Mouse (Mus musculus): Measurements from ENCODE around the gene Gm43064. TPM values are rescaled to one million over a fixed set of nuclear protein-coding genes. Genes with fewer than 3 reads are reported as not detected.

Gene Gm43064
- polyA plus RNA-seq, 1 experiment from 2014 or later = 0.70 TPM

- ATAC-seq (ENCODE audit: low read depth) = no peak
- no peaks in the 10 kb centered on the region for H3K4me1 ChIP-seq (ENCODE audit: control insufficient read depth, low read depth, low read length)
Measured at GRCm38 (mm10) chr3:103872663-103873098, 63.3 kb downstream of the Gm43064 start.

DNA sequence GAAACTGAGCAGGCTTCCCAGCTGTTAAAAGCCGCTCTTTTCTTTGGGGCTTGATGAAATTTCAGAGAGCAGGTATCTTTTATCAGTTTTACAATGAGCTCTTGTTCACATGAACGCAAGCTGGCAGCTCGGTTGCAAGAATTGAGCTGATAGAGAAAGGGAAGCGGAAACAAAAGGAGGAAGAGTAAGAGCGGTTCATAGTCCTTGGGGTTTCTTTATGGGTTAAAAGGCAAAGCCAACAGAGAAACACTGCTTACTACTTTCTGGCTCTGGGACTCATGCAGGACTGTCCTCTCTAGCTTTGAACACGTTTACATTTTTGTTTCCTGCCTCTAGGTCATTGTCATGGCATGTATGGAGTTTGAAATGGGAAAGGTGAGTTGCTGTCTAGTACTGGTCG is 65.0 kb downstream of the Gm43064 start:
- Histone ChIP-seq H3K4me1 (ENCODE audit: control insufficient read depth, low read depth, low read length) (no peaks in the 10 kb centered on the region), H3K36me3 (ENCODE audit: control insufficient read depth, insufficient read depth) (no peaks in the 10 kb centered on the region; the same call in 1 of the 2 replicates), H3K9ac (ENCODE audit: low read depth, low read length) (no peak overlapping the region), H3K9me3 (replicated peaks; ENCODE audit: control insufficient read depth, low read length) (no peaks in the 10 kb centered on the region), H3K27ac (ENCODE audit: low read length) (no peak overlapping the region), H3K4me2 (ENCODE audit: low read depth, low read length) (no peak overlapping the region), H3K4me3 (ENCODE audit: low read depth, low read length) (no peak overlapping the region), H3K27me3 (ENCODE audit: control insufficient read depth, insufficient read depth, low read depth, low read length) (no peaks in the 10 kb centered on the region)
- 31% methylated on average over 7 of the region's 7 CpGs for WGBS (ENCODE audit: insufficient replicate concordance)
- no peak for ATAC-seq (ENCODE audit: low read depth)

More at GRCm38 (mm10) chr3:103872663-103873098, 63.3 kb downstream of the Gm43064 start:
- Histone ChIP-seq H3K4me3 (ENCODE audit: low read depth, low read length) (no peak overlapping the region), H3K4me2 (ENCODE audit: low read depth, low read length) (no peak overlapping the region), H3K9ac (ENCODE audit: low read depth, low read length) (no peak overlapping the region), H3K9me3 (replicated peaks; ENCODE audit: control insufficient read depth, low read length) (no peaks in the 10 kb centered on the region), H3K27ac (ENCODE audit: low read length) (no peak overlapping the region), H3K27me3 (ENCODE audit: control insufficient read depth, insufficient read depth, low read depth, low read length) (no peaks in the 10 kb centered on the region), H3K36me3 (ENCODE audit: control insufficient read depth, insufficient read depth) (no peaks in the 10 kb centered on the region; the same call in 1 of the 2 replicates)
- 31% methylated on average over 3 of the region's 3 CpGs for WGBS (ENCODE audit: insufficient replicate concordance)

GRCm38 (mm10) chr3:103885946-103886345 is 76.6 kb downstream of the Gm43064 start:
- Histone ChIP-seq H3K27ac (ENCODE audit: low read length) (no peak overlapping the region), H3K9ac (ENCODE audit: low read depth, low read length) (no peak overlapping the region), H3K36me3 (ENCODE audit: control insufficient read depth, insufficient read depth) (no peaks in the 10 kb centered on the region), H3K9me3 (replicated peaks; ENCODE audit: control insufficient read depth, low read length) (no peaks in the 10 kb centered on the region), H3K4me3 (ENCODE audit: low read depth, low read length) (no peak overlapping the region), H3K4me2 (ENCODE audit: low read depth, low read length) (no peak overlapping the region), H3K27me3 (ENCODE audit: control insufficient read depth, insufficient read depth, low read depth, low read length) (no peaks in the 10 kb centered on the region), H3K4me1 (ENCODE audit: control insufficient read depth, low read depth, low read length) (no peaks in the 10 kb centered on the region)
- WGBS (ENCODE audit: insufficient replicate concordance) = 64% methylated on average over 11 of the region's 11 CpGs
- no peak for ATAC-seq (ENCODE audit: low read depth)

GRCm38 (mm10) chr3:103887581-103887980 is 78.2 kb downstream of the Gm43064 start:
- no peak for ATAC-seq (ENCODE audit: low read depth)
- H3K9ac ChIP-seq (ENCODE audit: low read depth, low read length) = no peak overlapping the region
- no peaks in the 10 kb centered on the region for H3K27me3 ChIP-seq (ENCODE audit: control insufficient read depth, insufficient read depth, low read depth, low read length)
- H3K36me3 ChIP-seq (ENCODE audit: control insufficient read depth, insufficient read depth) = no peaks in the 10 kb centered on the region
- H3K27ac ChIP-seq (ENCODE audit: low read length) = no peak overlapping the region
- 35% methylated on average over 3 of the region's 3 CpGs for WGBS (ENCODE audit: insufficient replicate concordance)
- no peak overlapping the region for H3K4me3 ChIP-seq (ENCODE audit: low read depth, low read length)
- no peaks in the 10 kb centered on the region for H3K9me3 ChIP-seq (replicated peaks; ENCODE audit: control insufficient read depth, low read length)
- H3K4me2 ChIP-seq (ENCODE audit: low read depth, low read length) = no peak overlapping the region
- no peaks in the 10 kb centered on the region for H3K4me1 ChIP-seq (ENCODE audit: control insufficient read depth, low read depth, low read length)

Other genes with a start within 250 kb of the Gm43064 start
- gene Syt6, start 234.3 kb upstream of the Gm43064 start, polyA plus RNA-seq (2015; fragmentation: Nextera tagmentation; extraction: Ambion mirVana) = 0.02 TPM in 1 of 2 replicates, not detected in the other
- gene Atg4a-ps, start 163.5 kb upstream of the Gm43064 start, polyA plus RNA-seq (2015; fragmentation: Nextera tagmentation; extraction: Ambion mirVana) = 0.18 and 0.19 TPM in 2 replicates
- 1.8 and 2.0 TPM in 2 replicates for gene Olfml3, start 71.6 kb upstream of the Gm43064 start, polyA plus RNA-seq (2015; fragmentation: Nextera tagmentation; extraction: Ambion mirVana)
- not detected in 2 replicates for gene Gm10964, start 70.2 kb upstream of the Gm43064 start, polyA plus RNA-seq (2015; fragmentation: Nextera tagmentation; extraction: Ambion mirVana)
- 15.3 and 16.4 TPM in 2 replicates for gene Hipk1, start 18.0 kb upstream of the Gm43064 start, polyA plus RNA-seq (2015; fragmentation: Nextera tagmentation; extraction: Ambion mirVana)
- gene Dclre1b, start 129 bp upstream of the Gm43064 start, polyA plus RNA-seq (2015; fragmentation: Nextera tagmentation; extraction: Ambion mirVana) = 24.1 and 28.5 TPM in 2 replicates
- gene Ap4b1, start 53 bp upstream of the Gm43064 start, polyA plus RNA-seq (2015; fragmentation: Nextera tagmentation; extraction: Ambion mirVana) = 15.2 and 15.9 TPM in 2 replicates
- gene Bcl2l15, start 23.0 kb downstream of the Gm43064 start, polyA plus RNA-seq (2015; fragmentation: Nextera tagmentation; extraction: Ambion mirVana) = 1.5 and 1.7 TPM in 2 replicates
- 3.0 and 3.8 TPM in 2 replicates for gene Ptpn22, start 50.2 kb downstream of the Gm43064 start, polyA plus RNA-seq (2015; fragmentation: Nextera tagmentation; extraction: Ambion mirVana)
- gene Rsbn1, start 104.5 kb downstream of the Gm43064 start, polyA plus RNA-seq (2015; fragmentation: Nextera tagmentation; extraction: Ambion mirVana) = 3.1 and 3.2 TPM in 2 replicates
- 3.4 and 4.0 TPM in 2 replicates for gene Phtf1, start 158.5 kb downstream of the Gm43064 start, polyA plus RNA-seq (2015; fragmentation: Nextera tagmentation; extraction: Ambion mirVana)